Mouse (Mus musculus) cerebellum, adult (tissue): ENCODE measurements around the gene Defa32.
"Not testable (repeated sequence)": the region's sequence is repeated elsewhere in the genome, so short reads cannot be mapped to it uniquely, and the experiment has no call there.

Source experiments
- ATAC-seq: cut with Nextera tagmentation; 2 replicates; pipeline ENCODE4 v1.9.2; 2017; ENCODE audit warnings: mild to moderate bottlenecking, moderate library complexity, mixed read lengths; ENCODE audit not compliant: insufficient number of reproducible peaks, low FRiP score, low TSS enrichment

The Defa32 gene

GRCm38 (mm10) chr8:21528732-21529131 lies at the start of gene Defa32:
Defa32 (plus strand) TSS chr8:21529032.
- not testable (repeated sequence) for ATAC-seq

GRCm38 (mm10) chr8:21508958-21509357 lies 19.9 kb upstream of the Defa32 start, which contains the start of gene Defa20:
Defa20 (plus strand) TSS chr8:21509258.
- not testable (repeated sequence) for ATAC-seq

GRCm38 (mm10) chr8:21565086-21565485 lies 36.3 kb downstream of the Defa32 start, which contains the start of gene Defa37:
Defa37 (plus strand) TSS chr8:21565386.
- ATAC-seq, result not testable (repeated sequence)
